Mouse (Mus musculus) olfactory bulb, adult 2 months (tissue): ENCODE data around the gene Krt7. TPM values are rescaled to one million over a fixed set of nuclear protein-coding genes. Genes with fewer than 3 reads are reported as not detected.

Experiments
- H3K27ac ChIP-seq: fragments of 200-500 bp; 2 replicates; pipeline ENCODE4 v1.5.1; 2012; ENCODE audit warnings: low read depth, low read length; ENCODE audit not compliant: insufficient read depth
- H3K4me1 ChIP-seq: fragments of 200-500 bp; 2 replicates; pipeline ENCODE4 v1.6.1; 2012; ENCODE audit warnings: low read length; ENCODE audit not compliant: control insufficient read depth, insufficient read depth
- H3K4me3 ChIP-seq: fragments of 200-500 bp; 2 replicates; pipeline ENCODE4 v1.5.1; 2012; ENCODE audit warnings: mild to moderate bottlenecking, low read depth, low read length, moderate library complexity; ENCODE audit not compliant: insufficient read depth
- CTCF ChIP-seq: fragments of 200-500 bp; IDR thresholded peaks from 2 replicates; pipeline ENCODE4 v1.5.1; 2012; ENCODE audit warnings: low read depth, mild to moderate bottlenecking, low read length, moderate library complexity; ENCODE audit not compliant: insufficient read depth
- POLR2A ChIP-seq: fragments of 200-500 bp; IDR thresholded peaks from 2 replicates; pipeline ENCODE4 v1.6.1; 2012; ENCODE audit warnings: mild to moderate bottlenecking, low read depth, low read length, moderate library complexity; ENCODE audit not compliant: insufficient read depth
- WGBS: fragments of 180-500 bp; shearing (Covaris S2); methylation state at CpG from one replicate; pipeline ENCODE4 v1.1.7; 2018; 5-methylcytosine and 5-hydroxymethylcytosine counted together
- polyA plus RNA-seq: library from polyadenylated mRNA; stranded (reverse); fragments of >200 nt; gene quantifications from 2 replicates; pipeline ENCODE4 v1.2.4, GENCODE M21; 2012; ENCODE audit warnings: low replicate concordance; ENCODE audit not compliant: missing spikeins, insufficient read depth, insufficient read length

Krt7 gene
- polyA plus RNA-seq, 1 experiment, result not detected

DNA sequence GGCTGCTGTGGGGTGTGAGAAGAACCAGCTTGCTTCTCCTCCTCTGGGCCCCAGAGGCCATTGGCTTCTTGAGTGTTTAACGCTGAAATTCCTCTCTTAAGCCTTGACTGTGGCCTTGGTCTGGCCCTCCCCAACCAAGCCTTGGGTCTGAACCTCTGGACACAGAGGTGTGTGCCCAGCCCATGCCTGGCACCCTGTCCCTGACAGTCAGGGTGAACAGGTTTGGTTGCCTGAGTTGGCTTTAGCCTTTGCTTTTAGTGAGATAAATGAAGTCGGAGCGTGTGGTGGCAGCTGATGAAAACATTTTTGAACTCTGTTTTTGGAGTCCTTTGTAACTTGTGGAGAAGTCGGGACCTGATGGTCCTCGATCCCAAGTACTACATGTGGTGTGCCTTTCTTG, 20.6 kb upstream of the Krt7 start:
- TF ChIP-seq POLR2A, result no peak
- no peak for TF ChIP-seq CTCF
- no peak overlapping the region for H3K27ac ChIP-seq
- no peak overlapping the region for H3K4me3 ChIP-seq
- H3K4me1 ChIP-seq, result peaks cover 6% of the 10 kb centered on the region; the same call in 1 of the 2 replicates
- WGBS, result 83% methylated on average over 5 of the region's 5 CpGs

DNA sequence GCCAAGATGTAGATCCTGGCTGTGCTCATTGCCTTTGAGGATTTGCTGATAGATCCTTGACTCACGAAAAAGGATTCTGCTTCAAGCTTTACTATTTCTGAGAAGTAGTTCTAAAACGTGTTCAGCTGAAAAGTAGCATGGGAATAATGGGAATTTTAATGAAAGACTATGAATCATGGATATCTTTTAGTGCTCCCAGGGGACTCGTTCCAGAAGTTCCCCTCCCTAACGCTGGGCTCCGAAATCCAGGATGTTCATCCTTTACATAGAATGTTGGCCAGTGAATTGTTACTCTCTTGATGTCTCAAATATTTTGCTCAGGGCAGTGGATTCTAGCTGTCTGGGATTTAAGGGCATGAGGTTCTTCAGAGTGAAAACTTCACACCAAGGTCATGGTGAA, 18.6 kb upstream of the Krt7 start:
- H3K27ac ChIP-seq, result no peak overlapping the region
- no peak overlapping the region for H3K4me3 ChIP-seq
- TF ChIP-seq POLR2A (no peak), CTCF (no peak)
- peaks cover 3% of the 10 kb centered on the region; the same call in 1 of the 2 replicates for H3K4me1 ChIP-seq
- WGBS, result 87% methylated on average over 5 of the region's 5 CpGs

DNA sequence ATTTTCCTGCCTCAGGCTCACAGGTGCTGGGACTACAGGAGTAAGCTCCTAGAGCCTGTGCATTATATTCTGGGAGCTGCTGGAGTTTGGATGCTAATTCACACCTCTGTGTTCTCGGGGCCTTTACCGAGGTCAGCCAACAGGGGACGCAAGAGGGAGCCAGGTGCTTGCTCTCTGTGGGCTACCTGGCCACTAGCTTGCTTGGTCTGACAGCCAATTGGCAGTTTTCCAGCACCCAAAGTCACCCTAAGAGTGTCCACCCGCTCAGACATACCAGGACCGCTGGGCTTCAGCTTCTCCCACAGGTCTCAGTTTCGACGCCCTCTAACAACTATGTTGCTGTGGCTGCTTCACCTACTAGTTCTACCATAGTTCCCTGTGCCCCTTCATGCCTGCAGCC, 15.9 kb upstream of the Krt7 start:
- Histone ChIP-seq H3K4me3 (no peak overlapping the region), H3K4me1 (no peaks in the 10 kb centered on the region), H3K27ac (no peak overlapping the region)
- TF ChIP-seq POLR2A (no peak), CTCF (no peak)
- WGBS, result 73% methylated on average over 7 of the region's 7 CpGs

DNA sequence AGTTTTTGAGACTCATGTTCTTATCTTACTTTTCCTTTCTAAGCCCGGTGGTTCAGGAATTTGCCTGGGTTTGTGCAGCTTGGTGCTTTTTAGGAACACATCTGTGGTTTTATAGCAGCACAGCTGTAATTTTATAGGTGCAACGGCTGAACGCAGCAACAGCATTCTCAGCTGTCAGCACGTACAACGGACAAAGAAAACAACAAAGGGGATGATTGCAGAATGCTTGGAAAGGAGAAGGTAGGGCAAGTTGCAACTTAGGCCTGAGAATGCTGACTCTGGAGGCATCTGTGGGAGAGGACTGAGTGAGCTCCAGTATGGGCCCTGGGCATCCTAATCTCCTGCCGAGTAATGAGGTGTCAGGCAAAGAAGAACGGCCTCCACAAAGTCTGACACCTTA, 14.4 kb upstream of the Krt7 start:
- Histone ChIP-seq H3K4me3 (no peak overlapping the region), H3K27ac (no peak overlapping the region), H3K4me1 (no peaks in the 10 kb centered on the region)
- WGBS, result 64% methylated on average over 7 of the region's 7 CpGs
- TF ChIP-seq POLR2A, result no peak
- TF ChIP-seq CTCF, result no peak

- no peak overlapping the region for H3K4me3 ChIP-seq
- no peaks in the 10 kb centered on the region for H3K4me1 ChIP-seq
- WGBS, result 83% methylated on average over 3 of the region's 3 CpGs
- no peak overlapping the region for H3K27ac ChIP-seq
- no peak for TF ChIP-seq POLR2A
- TF ChIP-seq CTCF, result no peak
Measured at GRCm38 (mm10) chr15:101396921-101397320, 13.9 kb upstream of the Krt7 start.

DNA sequence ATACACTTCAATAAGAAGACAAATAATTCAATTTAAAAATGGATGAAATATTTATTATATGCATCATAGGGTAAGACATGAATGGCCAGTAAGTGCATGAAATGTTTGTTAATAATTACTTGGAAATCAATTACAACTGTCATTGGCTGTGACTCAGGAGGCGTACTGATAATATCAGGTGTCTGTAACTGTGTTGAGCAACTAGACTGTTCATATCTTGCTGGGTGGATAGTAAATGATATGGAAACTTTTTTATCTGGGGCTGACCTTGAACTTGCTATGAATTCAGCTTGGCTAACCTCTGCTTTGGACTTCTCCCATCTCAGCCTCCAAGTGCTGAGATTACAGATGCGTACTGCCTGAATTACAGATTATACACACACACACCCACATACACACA, 13.2 kb upstream of the Krt7 start:
- TF ChIP-seq CTCF (no peak), POLR2A (no peak)
- 96% methylated on average over 2 of the region's 2 CpGs for WGBS

GRCm38 (mm10) chr15:101398269-101398668, 12.6 kb upstream of the Krt7 start:
- whole genome bisulfite sequencing, result 60% methylated on average over 8 of the region's 8 CpGs
- no peak overlapping the region for H3K27ac ChIP-seq
- TF ChIP-seq CTCF (no peak), POLR2A (no peak)
- no peak overlapping the region for H3K4me3 ChIP-seq
- H3K4me1 ChIP-seq, result no peaks in the 10 kb centered on the region

More for the DNA sequence above, 13.2 kb upstream of the Krt7 start:
- Histone ChIP-seq H3K27ac (no peak overlapping the region), H3K4me1 (no peaks in the 10 kb centered on the region), H3K4me3 (no peak overlapping the region)

DNA sequence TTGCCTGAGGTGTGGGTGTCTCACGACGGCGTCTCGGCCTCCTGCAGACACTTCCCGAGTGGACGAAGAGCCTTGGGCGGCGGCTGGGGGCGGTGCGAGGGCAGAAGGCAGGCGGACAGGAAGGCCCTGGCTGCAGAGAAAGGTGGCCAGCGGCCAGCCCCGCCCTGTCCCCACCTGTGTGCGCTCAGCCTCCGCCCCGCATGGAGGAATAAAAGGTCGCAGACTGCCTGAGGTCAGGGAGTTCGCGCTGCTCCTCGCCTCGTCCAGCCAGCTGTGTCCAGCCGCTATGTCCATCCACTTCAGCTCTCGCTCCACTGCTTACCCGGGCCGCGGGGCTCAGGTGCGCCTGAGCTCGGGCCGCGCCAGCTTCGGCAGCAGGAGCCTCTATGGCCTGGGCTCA, 1.3 kb downstream of the Krt7 start:
- WGBS, result 35% methylated on average over 31 of the region's 31 CpGs
- no peak overlapping the region for H3K27ac ChIP-seq
- no peak for TF ChIP-seq CTCF
- no peak overlapping the region for H3K4me3 ChIP-seq
- H3K4me1 ChIP-seq, result no peaks in the 10 kb centered on the region; the same call in 1 of the 2 replicates

- TF ChIP-seq POLR2A (no peak), CTCF (no peak)
- WGBS, result 67% methylated on average over 7 of the region's 7 CpGs
- no peak overlapping the region for H3K27ac ChIP-seq
- H3K4me3 ChIP-seq, result no peak overlapping the region
- H3K4me1 ChIP-seq, result no peaks in the 10 kb centered on the region; the same call in 1 of the 2 replicates
Measured at GRCm38 (mm10) chr15:101413916-101414635, 3.2 kb downstream of the Krt7 start.
